Mouse (Mus musculus): Measurements from ENCODE around the gene Capn15.
A peak's percentile ranks its signal among the peaks of the same experiment; 100 is the strongest.

The Capn15 gene

GRCm38 (mm10) chr17:25919786-25920642, 65.6 kb downstream of the Capn15 start:
- peak; percentile 98 for DNase-seq (ENCODE audit: low spot score)

- DNase-seq (ENCODE audit: low spot score) = no peak
Observed at GRCm38 (mm10) chr17:25919144-25919785, 66.3 kb downstream of the Capn15 start, which contains the start of gene Rab40c. Gene Rab40c (minus strand): TSS chr17:25919727.

GRCm38 (mm10) chr17:25918037-25918750, 67.4 kb downstream of the Capn15 start:
- DNase-seq (ENCODE audit: low spot score) = no peak

- no peak for DNase-seq (ENCODE audit: low spot score)
Observed at GRCm38 (mm10) chr17:25916931-25917647, 68.5 kb downstream of the Capn15 start.

GRCm38 (mm10) chr17:25914295-25914694, 71.3 kb downstream of the Capn15 start:
- no peak for DNase-seq (ENCODE audit: low spot score)

DNA sequence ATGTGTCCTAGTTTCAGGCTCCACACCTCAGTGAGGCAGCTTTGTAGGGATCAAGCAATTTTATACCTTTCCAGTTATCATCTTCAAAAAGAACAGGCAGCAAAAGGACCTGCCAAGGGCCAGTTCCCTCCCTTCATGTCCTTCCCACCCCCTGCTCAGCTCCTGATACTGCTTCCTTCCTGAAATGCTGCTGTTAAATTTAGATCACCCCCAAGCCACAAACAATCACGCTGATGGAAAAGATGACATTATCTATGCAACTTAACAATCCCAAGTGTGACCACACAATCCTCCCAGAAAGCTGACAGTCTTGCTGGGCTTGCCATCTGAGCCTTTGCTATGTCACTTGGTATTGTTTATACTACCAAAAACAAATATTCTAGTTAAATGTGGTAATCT, 71.7 kb downstream of the Capn15 start:
- DNase-seq (ENCODE audit: low spot score) = no peak

DNA sequence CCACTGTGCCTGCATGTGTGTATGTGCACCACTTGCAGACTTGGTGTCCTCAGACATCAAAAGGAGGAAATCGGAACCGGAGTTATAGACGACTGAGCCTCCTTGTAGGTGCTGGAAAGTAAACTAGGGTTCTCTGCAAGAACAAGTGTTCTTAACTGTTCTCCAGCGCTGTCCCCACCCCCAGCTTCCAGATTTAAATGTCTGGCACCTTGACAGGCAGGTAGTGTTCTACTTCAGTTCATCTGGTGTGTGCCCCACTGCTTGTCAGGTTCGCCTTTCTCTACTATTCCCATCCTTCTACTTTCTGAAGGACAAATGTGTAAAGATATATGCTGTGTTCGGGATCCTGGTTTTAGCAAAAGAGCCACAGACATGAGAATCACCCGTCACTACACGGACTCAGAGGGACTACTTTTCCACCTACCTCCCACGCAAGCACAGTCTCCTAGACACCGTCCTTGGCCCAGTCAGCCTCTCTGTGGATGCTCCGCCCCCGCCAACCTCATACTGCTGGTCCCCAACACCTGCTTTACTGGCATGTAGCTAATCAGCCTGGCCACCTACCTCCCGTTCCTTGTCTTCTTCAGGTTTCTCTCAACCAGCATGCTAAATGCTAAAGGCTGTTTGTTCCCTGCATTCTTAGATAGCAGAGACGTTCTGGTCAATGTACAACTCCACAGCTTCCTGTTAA, 72.3 kb downstream of the Capn15 start:
- DNase-seq (ENCODE audit: low spot score) = no peak

GRCm38 (mm10) chr17:25911816-25912215, 73.8 kb downstream of the Capn15 start:
- DNase-seq (ENCODE audit: low spot score) = no peak

Measured in spleen, adult 12 weeks (tissue).